Mouse (Mus musculus): ENCODE measurements around the gene Mark4. TPM values are rescaled to one million over a fixed set of nuclear protein-coding genes. Genes with fewer than 3 reads are reported as not detected.

Mark4 gene
- polyA plus RNA-seq, 1 experiment from 2014 or later = 19.9 TPM

DNA sequence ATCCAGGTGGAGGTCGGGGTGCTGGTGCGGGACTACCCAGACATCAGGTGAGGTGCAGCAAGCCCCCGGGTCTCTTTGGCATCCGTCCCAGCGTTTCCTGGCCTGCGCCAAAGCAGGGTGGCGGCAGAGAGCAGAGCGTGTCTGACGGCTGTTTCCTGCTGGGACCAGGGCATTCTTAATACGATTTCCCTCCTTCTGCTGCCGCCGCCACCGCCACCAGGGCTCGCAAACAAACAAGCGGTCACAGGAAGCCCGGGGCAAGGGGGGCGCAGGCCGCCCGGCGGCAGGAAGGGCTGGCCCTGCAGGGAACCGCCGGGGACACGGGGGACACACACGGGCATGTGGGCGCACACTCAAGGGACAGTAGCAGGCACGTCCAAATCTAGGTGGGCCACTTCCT is 33.1 kb upstream of the Mark4 start:
- WGBS = 4% methylated on average over 26 of the region's 26 CpGs
- Histone ChIP-seq H3K4me3 (0 out of 2 replicates have a peak overlapping the region, but pooled peaks have one; percentile 15), H3K4me1 (peaks cover 12% of the 10 kb centered on the region), H3K9me3 (no peaks in the 10 kb centered on the region), H3K27ac (no peak overlapping the region), H3K36me3 (no peaks in the 10 kb centered on the region), H3K4me2 (replicated peaks) (peak overlapping the region; percentile 54), H3K9ac (peak overlapping the region; percentile 46), H3K27me3 (replicated peaks) (peaks cover 58% of the 10 kb centered on the region)
- no peak for ATAC-seq (ENCODE audit: low FRiP score, low read depth)

DNA sequence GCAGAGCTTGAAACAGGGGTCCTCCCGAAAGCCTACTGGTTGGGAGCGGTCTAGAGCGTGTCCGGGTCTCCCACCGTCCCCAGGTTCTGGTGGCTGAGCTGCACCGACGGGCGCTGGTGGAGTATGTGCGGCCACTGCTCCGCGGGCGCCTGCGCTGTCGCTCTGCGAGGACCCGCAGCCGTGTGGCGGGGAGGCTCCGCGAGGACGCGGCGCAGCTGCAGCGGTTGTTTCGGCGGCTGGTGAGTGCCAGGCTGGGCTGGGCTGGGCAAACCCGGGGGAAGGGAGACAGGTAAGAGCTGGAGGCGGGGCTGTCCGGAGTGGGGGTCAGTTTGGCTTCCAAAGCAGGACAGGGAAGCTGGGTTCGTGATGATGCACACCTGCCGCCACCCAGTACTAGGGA is 30.9 kb upstream of the Mark4 start:
- H3K27me3 ChIP-seq (replicated peaks) = peaks cover 58% of the 10 kb centered on the region
- 3% methylated on average over 31 of the region's 31 CpGs for WGBS
- no peak for ATAC-seq (ENCODE audit: low FRiP score, low read depth)
- no peak overlapping the region for H3K27ac ChIP-seq
- H3K36me3 ChIP-seq = no peaks in the 10 kb centered on the region
- no peak overlapping the region for H3K9ac ChIP-seq
- 0 out of 2 replicates have a peak overlapping the region, but pooled peaks have one; percentile 7 for H3K4me3 ChIP-seq
- H3K4me2 ChIP-seq (replicated peaks) = peak overlapping the region; percentile 49
- H3K4me1 ChIP-seq = peaks cover 12% of the 10 kb centered on the region
- no peaks in the 10 kb centered on the region for H3K9me3 ChIP-seq

- H3K4me2 ChIP-seq (replicated peaks) = no peak overlapping the region
- peaks cover 7% of the 10 kb centered on the region for H3K4me1 ChIP-seq
- no peak for ATAC-seq (ENCODE audit: low FRiP score, low read depth)
- H3K27me3 ChIP-seq (replicated peaks) = peaks cover 41% of the 10 kb centered on the region
- H3K36me3 ChIP-seq = no peaks in the 10 kb centered on the region
- H3K4me3 ChIP-seq = no peak overlapping the region
- no peaks in the 10 kb centered on the region for H3K9me3 ChIP-seq
- no peak overlapping the region for H3K27ac ChIP-seq
- 91% methylated on average over 7 of the region's 7 CpGs for WGBS
- H3K9ac ChIP-seq = no peak overlapping the region
These were observed 27.9 kb upstream of the Mark4 start for GRCm38 (mm10) chr7:19486549-19486948.

GRCm38 (mm10) chr7:19485488-19485887 is 26.9 kb upstream of the Mark4 start:
- Histone ChIP-seq H3K4me1 (0 out of 2 replicates have a peak, but pooled peaks cover 6% of the 10 kb centered on the region), H3K9ac (no peak overlapping the region), H3K4me3 (no peak overlapping the region), H3K27ac (no peak overlapping the region), H3K36me3 (no peaks in the 10 kb centered on the region), H3K9me3 (no peaks in the 10 kb centered on the region), H3K27me3 (replicated peaks) (peaks cover 31% of the 10 kb centered on the region), H3K4me2 (replicated peaks) (no peak overlapping the region)
- no peak for ATAC-seq (ENCODE audit: low FRiP score, low read depth)
- 79% methylated on average over 1 of the region's 1 CpGs for WGBS

DNA sequence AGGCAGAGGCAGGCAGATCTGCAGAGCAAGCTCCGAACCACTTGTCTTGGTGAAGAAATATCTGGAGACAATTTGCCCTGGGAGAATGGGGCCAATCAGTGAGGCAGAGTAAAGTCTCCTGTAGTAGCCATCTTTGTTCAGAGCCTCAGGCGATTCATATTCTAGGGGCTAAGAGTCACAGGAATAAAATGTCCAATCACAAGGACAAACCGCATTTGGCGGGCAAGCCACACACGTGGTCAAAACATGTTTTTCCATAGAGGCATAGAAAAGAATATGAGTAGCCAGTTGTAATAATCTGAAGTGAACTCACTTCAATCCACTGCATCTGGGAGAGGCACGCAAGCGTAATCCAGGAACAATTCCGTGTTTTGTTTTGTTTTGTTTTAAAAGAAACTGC is 24.7 kb upstream of the Mark4 start:
- no peak for ATAC-seq (ENCODE audit: low FRiP score, low read depth)

GRCm38 (mm10) chr7:19477624-19478384 is 19.2 kb upstream of the Mark4 start:
- 25% methylated on average over 14 of the region's 14 CpGs for WGBS
- peaks cover 30% of the 10 kb centered on the region for H3K27me3 ChIP-seq (replicated peaks)
- H3K9ac ChIP-seq = no peak overlapping the region
- no peaks in the 10 kb centered on the region for H3K9me3 ChIP-seq
- ATAC-seq (ENCODE audit: low FRiP score, low read depth) = no peak
- H3K4me1 ChIP-seq = peaks cover 7% of the 10 kb centered on the region; the same call in 1 of the 2 replicates
- no peak overlapping the region for H3K27ac ChIP-seq
- H3K36me3 ChIP-seq = no peaks in the 10 kb centered on the region
- no peak overlapping the region for H3K4me3 ChIP-seq
- H3K4me2 ChIP-seq (replicated peaks) = no peak overlapping the region

More for the DNA sequence above, 24.7 kb upstream of the Mark4 start:
- Histone ChIP-seq H3K36me3 (no peaks in the 10 kb centered on the region), H3K27ac (no peak overlapping the region), H3K27me3 (replicated peaks) (peaks cover 9% of the 10 kb centered on the region), H3K4me1 (no peaks in the 10 kb centered on the region), H3K4me2 (replicated peaks) (no peak overlapping the region), H3K4me3 (no peak overlapping the region), H3K9ac (no peak overlapping the region), H3K9me3 (no peaks in the 10 kb centered on the region)
- WGBS = 85% methylated on average over 8 of the region's 8 CpGs

DNA sequence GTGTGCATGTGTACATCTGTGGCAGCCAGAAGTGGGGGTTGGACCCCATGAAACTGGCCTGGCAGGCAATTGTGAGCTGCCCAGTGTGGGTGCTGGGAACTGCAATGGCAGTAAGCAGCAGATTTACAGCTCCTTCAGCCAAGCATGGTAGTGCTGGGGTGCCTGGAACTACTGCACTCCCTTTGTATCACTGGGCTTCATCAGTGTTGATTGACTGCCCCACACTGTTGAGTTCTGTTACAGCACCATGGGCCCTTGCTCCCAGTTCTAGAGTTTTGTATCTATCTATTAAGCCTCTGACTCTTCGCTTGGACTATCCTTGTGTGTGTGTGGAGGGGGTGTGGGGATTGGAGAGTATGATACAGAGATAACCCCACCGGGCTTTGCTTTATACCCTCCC is 18.5 kb upstream of the Mark4 start:
- Histone ChIP-seq H3K9ac (no peak overlapping the region), H3K4me1 (peaks cover 7% of the 10 kb centered on the region; the same call in 1 of the 2 replicates), H3K4me2 (replicated peaks) (no peak overlapping the region), H3K27me3 (replicated peaks) (peaks cover 37% of the 10 kb centered on the region), H3K9me3 (no peaks in the 10 kb centered on the region), H3K36me3 (no peaks in the 10 kb centered on the region), H3K27ac (no peak overlapping the region), H3K4me3 (no peak overlapping the region)
- 71% methylated on average over 2 of the region's 2 CpGs for WGBS
- ATAC-seq (ENCODE audit: low FRiP score, low read depth) = no peak

- WGBS = under 1% methylated on average over 89 of the region's 89 CpGs
- H3K27ac ChIP-seq = no peak overlapping the region
- H3K4me2 ChIP-seq (replicated peaks) = peak overlapping the region; percentile 75
- peak overlapping the region; percentile 65 for H3K9ac ChIP-seq
- peak overlapping the region; percentile 53 for H3K4me3 ChIP-seq
- no peaks in the 10 kb centered on the region for H3K9me3 ChIP-seq
- peak; percentile 72 for ATAC-seq (ENCODE audit: low FRiP score, low read depth)
- H3K27me3 ChIP-seq (replicated peaks) = peaks cover 65% of the 10 kb centered on the region
- H3K4me1 ChIP-seq = peaks cover 7% of the 10 kb centered on the region; the same call in 1 of the 2 replicates
- H3K36me3 ChIP-seq = no peaks in the 10 kb centered on the region
These were observed 15.3 kb upstream of the Mark4 start for GRCm38 (mm10) chr7:19473875-19474443.

DNA sequence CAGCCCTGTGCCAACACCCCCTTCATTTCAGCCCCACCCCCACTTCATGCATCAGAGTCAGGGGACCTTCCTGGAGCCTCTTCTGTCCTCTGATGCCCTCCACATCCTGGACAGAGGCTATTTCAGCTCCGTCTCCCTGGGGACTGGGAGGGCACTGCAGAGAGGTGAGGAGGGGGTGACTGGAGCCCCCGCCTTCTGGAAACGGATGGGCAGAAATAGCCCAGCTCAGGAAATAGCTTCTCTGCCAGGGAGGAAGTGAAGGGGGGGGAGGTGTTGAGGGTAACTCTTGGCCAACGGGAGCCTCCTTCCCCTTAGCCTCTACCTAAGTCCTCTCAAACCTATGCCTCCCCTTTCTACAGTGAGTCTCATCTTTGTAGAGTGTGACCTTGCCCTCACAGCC is 13.8 kb upstream of the Mark4 start:
- no peak for ATAC-seq (ENCODE audit: low FRiP score, low read depth)
- WGBS = 50% methylated on average over 4 of the region's 4 CpGs
- peaks cover 75% of the 10 kb centered on the region for H3K27me3 ChIP-seq (replicated peaks)
- no peaks in the 10 kb centered on the region for H3K36me3 ChIP-seq
- no peaks in the 10 kb centered on the region for H3K9me3 ChIP-seq
- H3K9ac ChIP-seq = no peak overlapping the region
- H3K4me3 ChIP-seq = no peak overlapping the region
- peaks cover 7% of the 10 kb centered on the region; the same call in 1 of the 2 replicates for H3K4me1 ChIP-seq
- no peak overlapping the region for H3K4me2 ChIP-seq (replicated peaks)
- no peak overlapping the region for H3K27ac ChIP-seq

DNA sequence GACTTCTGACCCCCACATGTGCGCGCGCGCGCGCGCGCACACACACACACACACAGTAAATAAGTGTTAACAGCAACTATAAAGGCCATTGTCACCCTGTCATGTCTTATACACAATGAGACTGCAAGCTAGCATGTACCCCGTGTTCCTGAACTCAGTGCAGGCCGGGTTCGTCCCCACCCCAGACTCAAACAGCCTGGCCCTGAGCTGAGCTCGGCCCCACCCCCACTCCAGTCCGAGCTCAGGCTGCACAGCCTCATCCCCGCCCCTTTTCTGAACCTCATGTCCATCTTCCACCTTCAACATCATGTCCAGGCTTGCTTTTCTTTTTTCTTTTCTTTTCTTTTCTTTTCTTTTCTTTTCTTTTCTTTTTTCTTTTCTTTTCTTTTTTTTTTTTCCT is 11.7 kb upstream of the Mark4 start:
- no peaks in the 10 kb centered on the region for H3K9me3 ChIP-seq
- no peak for ATAC-seq (ENCODE audit: low FRiP score, low read depth)
- WGBS = 14% methylated on average over 14 of the region's 14 CpGs
- H3K27me3 ChIP-seq (replicated peaks) = peaks cover 74% of the 10 kb centered on the region
- no peak overlapping the region for H3K27ac ChIP-seq
- H3K36me3 ChIP-seq = no peaks in the 10 kb centered on the region
- no peak overlapping the region for H3K4me2 ChIP-seq (replicated peaks)
- peaks cover 7% of the 10 kb centered on the region; the same call in 1 of the 2 replicates for H3K4me1 ChIP-seq
- no peak overlapping the region for H3K4me3 ChIP-seq
- H3K9ac ChIP-seq = no peak overlapping the region

DNA sequence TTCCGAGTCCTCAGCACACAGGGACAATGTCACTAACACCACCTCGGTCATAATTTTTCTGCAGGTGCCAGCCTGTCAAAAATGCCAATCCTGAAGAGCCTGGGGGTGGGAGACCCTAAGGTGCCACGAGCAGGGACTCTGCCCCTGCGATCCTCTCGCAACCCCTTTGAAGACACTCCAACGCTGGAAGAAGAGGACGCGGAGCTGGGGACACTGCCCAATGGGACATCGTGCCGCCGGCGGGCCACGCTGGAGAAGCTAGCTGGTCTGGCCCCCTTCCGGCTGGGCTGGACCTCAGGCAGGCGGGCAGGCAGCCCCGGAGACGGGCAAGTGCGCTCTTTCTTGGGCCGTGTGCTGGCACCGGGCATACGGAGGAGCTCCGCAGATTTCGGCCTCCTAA is 10.8 kb upstream of the Mark4 start:
- H3K4me1 ChIP-seq = peaks cover 6% of the 10 kb centered on the region; the same call in 1 of the 2 replicates
- H3K36me3 ChIP-seq = no peaks in the 10 kb centered on the region
- no peak overlapping the region for H3K4me3 ChIP-seq
- no peak overlapping the region for H3K9ac ChIP-seq
- 22% methylated on average over 23 of the region's 23 CpGs for WGBS
- no peak overlapping the region for H3K4me2 ChIP-seq (replicated peaks)
- H3K9me3 ChIP-seq = no peaks in the 10 kb centered on the region
- H3K27me3 ChIP-seq (replicated peaks) = peaks cover 72% of the 10 kb centered on the region
- ATAC-seq (ENCODE audit: low FRiP score, low read depth) = no peak
- H3K27ac ChIP-seq = no peak overlapping the region

DNA sequence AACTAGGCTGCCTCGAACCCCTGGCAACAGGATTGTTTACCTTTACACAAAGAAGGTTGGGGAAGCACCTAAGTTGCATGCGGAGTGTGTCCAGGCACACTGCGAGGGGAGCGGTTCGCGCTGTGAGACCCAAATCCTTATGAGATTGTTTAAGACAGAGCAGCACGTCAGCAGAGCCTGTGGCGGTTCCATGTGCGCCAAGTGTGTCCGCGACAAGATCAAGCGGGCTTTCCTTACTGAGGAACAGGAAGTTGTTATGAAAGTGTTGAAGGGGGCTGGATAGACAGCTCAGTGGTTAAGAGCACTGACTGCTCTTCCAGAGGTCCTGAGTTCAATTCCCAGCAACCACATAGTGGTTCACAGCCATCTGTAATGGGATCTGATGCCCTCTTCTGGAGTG is 9.7 kb upstream of the Mark4 start:
- 79% methylated on average over 12 of the region's 12 CpGs for WGBS
- Histone ChIP-seq H3K9me3 (no peaks in the 10 kb centered on the region), H3K9ac (no peak overlapping the region), H3K4me1 (no peaks in the 10 kb centered on the region), H3K4me2 (replicated peaks) (no peak overlapping the region), H3K27me3 (replicated peaks) (peaks cover 64% of the 10 kb centered on the region), H3K4me3 (no peak overlapping the region), H3K27ac (no peak overlapping the region), H3K36me3 (no peaks in the 10 kb centered on the region)
- ATAC-seq (ENCODE audit: low FRiP score, low read depth) = no peak
